Mouse (Mus musculus) heart, adult 2 months (tissue): Measurements from ENCODE around the gene Hacd2. TPM values are rescaled to one million over a fixed set of nuclear protein-coding genes. Genes with fewer than 3 reads are reported as not detected.

Experiments used
- DNase-seq, 2 experiments: peaks; one replicate each; pipeline ENCODE4 v3.0.0; 2021
- H3K27ac ChIP-seq: fragments of 200-600 bp; 2 replicates; pipeline ENCODE4 v1.8.1; 2022
- H3K27me3 ChIP-seq: fragments of 200-500 bp; 2 replicates; pipeline ENCODE4 v1.6.1; 2012; ENCODE audit warnings: mild to moderate bottlenecking, low read length, inconsistent platforms, mixed read lengths; ENCODE audit not compliant: control insufficient read depth, insufficient read depth
- H3K36me3 ChIP-seq: fragments of 200-500 bp; 2 replicates; pipeline ENCODE4 v1.6.1; 2012; ENCODE audit warnings: low read length, inconsistent platforms; ENCODE audit not compliant: control insufficient read depth, insufficient read depth
- H3K4me1 ChIP-seq: fragments of 200-500 bp; 2 replicates; pipeline ENCODE4 v1.6.1; 2011; ENCODE audit warnings: low read length; ENCODE audit not compliant: control insufficient read depth, insufficient read depth
- H3K4me3 ChIP-seq: fragments of 200-600 bp; 2 replicates; pipeline ENCODE4 v1.8.1; 2022
- H3K79me2 ChIP-seq: fragments of 200-500 bp; replicated peaks from 2 replicates; pipeline ENCODE4 v1.6.1; 2012; ENCODE audit warnings: mild to moderate bottlenecking, inconsistent platforms, low read length, moderate library complexity, mixed read lengths; ENCODE audit not compliant: control insufficient read depth, insufficient read depth
- H3K9ac ChIP-seq: fragments of 200-500 bp; 2 replicates; pipeline ENCODE4 v1.6.1; 2012; ENCODE audit warnings: low read depth, mild to moderate bottlenecking, control low read depth, inconsistent platforms, low read length, mixed read lengths
- CTCF ChIP-seq: fragments of 200-600 bp; IDR thresholded peaks from 2 replicates; pipeline ENCODE4 v1.8.1; 2022; ENCODE audit warnings: antibody characterized with exemption, mild to moderate bottlenecking, moderate library complexity
- EP300 ChIP-seq: fragments of 200-500 bp; IDR thresholded peaks from 2 replicates; pipeline ENCODE4 v1.6.1; 2011; ENCODE audit warnings: low read depth, low read length, control low read depth; ENCODE audit not compliant: insufficient read depth
- POLR2A ChIP-seq: fragments of 200-500 bp; IDR thresholded peaks from 2 replicates; pipeline ENCODE4 v1.6.1; 2011; ENCODE audit warnings: mild to moderate bottlenecking, low read depth, low read length, control low read depth; ENCODE audit not compliant: insufficient read depth
- WGBS: fragments of 180-500 bp; shearing (Covaris S2); methylation state at CpG from one replicate; pipeline ENCODE4 v1.1.7; 2018; 5-methylcytosine and 5-hydroxymethylcytosine counted together
- intact Hi-C: fragments of 180-260 bp; cut with DNase I; formaldehyde crosslinking; loops from one replicate; pipeline ENCODE4 v1.15.1; 2025
- polyA plus RNA-seq: library from polyadenylated mRNA; depleted of rRNA; stranded (reverse); fragments of >200 nt; gene quantifications from 2 replicates; pipeline ENCODE4 v1.2.3, GENCODE M21; 2012
- total RNA-seq, 2 experiments: library from RNA; stranded (reverse); gene quantifications; 2 replicates each; pipeline ENCODE4 v1.2.3; 2021

The Hacd2 gene
- total and polyA plus RNA-seq, 3 experiments: 7.2 to 13.2 (median 12.4) TPM

DNA sequence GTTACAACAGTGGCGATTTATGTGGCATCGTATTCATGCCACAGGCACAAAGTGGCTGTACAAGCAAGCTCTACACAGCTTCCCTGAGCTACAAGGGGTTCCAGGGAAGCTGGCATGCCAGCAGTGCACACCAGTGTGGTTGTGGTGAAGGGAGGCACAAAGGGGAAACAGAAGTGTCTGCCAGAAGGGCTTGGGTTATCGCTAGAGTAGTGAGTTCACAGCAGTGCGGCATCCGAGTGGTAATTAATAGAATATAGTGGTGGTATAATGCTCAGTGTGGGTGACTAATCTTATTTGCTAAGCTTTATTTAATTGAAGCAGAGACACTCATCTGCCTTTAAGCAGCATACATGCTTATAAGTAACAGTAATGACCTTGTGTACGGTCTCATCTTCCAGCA is 43.5 kb downstream of the Hacd2 start:
- H3K27me3 ChIP-seq: no peaks in the 10 kb centered on the region
- H3K36me3 ChIP-seq: no peaks in the 10 kb centered on the region
- 88% methylated on average over 6 of the region's 6 CpGs for WGBS
- no peak overlapping the region for H3K4me3 ChIP-seq
- no peak overlapping the region for H3K9ac ChIP-seq
- no peaks in the 10 kb centered on the region for H3K79me2 ChIP-seq
- intact Hi-C loops: loop anchor here (10.0 kb wide), 1 partner anchor 89 kb away; the partner anchor contains the start of gene Adcy5
- no peaks in the 10 kb centered on the region for H3K4me1 ChIP-seq
- DNase-seq: no peak
- H3K27ac ChIP-seq: no peak overlapping the region
- TF ChIP-seq CTCF: no peak
- TF ChIP-seq EP300: no peak
- no peak for TF ChIP-seq POLR2A

DNA sequence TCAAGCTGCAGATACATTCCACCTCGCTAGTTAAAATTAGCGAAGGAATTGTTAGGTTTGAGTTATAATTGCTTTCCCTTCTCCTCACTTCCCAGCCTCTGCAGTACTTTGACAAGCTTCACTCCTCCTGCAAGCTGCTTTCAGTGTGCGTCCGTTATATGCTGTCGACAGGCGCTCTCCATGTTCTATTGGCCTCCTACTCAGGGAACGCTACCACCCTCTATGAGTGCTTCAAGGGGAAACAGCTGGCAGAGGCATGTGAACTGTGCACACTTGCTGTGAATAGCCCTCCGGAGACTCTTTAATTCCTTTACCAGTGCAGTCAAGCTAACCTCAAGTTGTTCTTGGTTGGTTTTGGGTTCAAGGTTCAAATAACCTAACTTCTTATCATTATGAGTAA is 44.9 kb downstream of the Hacd2 start:
- H3K4me3 ChIP-seq: no peak overlapping the region
- no peaks in the 10 kb centered on the region for H3K27me3 ChIP-seq
- intact Hi-C loops: loop anchor here (10.0 kb wide), 1 partner anchor 88 kb away; the partner anchor contains the start of gene Adcy5
- no peak for DNase-seq
- H3K9ac ChIP-seq: no peak overlapping the region
- 59% methylated on average over 8 of the region's 8 CpGs for WGBS
- H3K27ac ChIP-seq: no peak overlapping the region
- H3K79me2 ChIP-seq: no peaks in the 10 kb centered on the region
- TF ChIP-seq POLR2A (no peak), EP300 (no peak), CTCF (no peak)
- no peaks in the 10 kb centered on the region for H3K4me1 ChIP-seq
- H3K36me3 ChIP-seq: no peaks in the 10 kb centered on the region

- H3K27ac ChIP-seq: no peak overlapping the region
- TF ChIP-seq CTCF (no peak), POLR2A (no peak), EP300 (no peak)
- intact Hi-C loops: loop anchor here (10.0 kb wide), 1 partner anchor 87 kb away; the partner anchor contains the start of gene Adcy5
These were observed 45.4 kb downstream of the Hacd2 start for GRCm38 (mm10) chr16:35067631-35068030.

GRCm38 (mm10) chr16:35068886-35069285 is 46.7 kb downstream of the Hacd2 start:
- H3K27ac ChIP-seq: no peak overlapping the region
- H3K36me3 ChIP-seq: no peaks in the 10 kb centered on the region
- 73% methylated on average over 4 of the region's 4 CpGs for WGBS
- intact Hi-C loops: loop anchor here (10.0 kb wide), 1 partner anchor 86 kb away; the partner anchor contains the start of gene Adcy5
- DNase-seq: no peak
- TF ChIP-seq CTCF: no peak
- TF ChIP-seq EP300: no peak
- TF ChIP-seq POLR2A: no peak
- no peak overlapping the region for H3K9ac ChIP-seq
- H3K4me1 ChIP-seq: no peaks in the 10 kb centered on the region
- no peaks in the 10 kb centered on the region for H3K27me3 ChIP-seq
- H3K79me2 ChIP-seq: no peaks in the 10 kb centered on the region
- no peak overlapping the region for H3K4me3 ChIP-seq

More at GRCm38 (mm10) chr16:35067631-35068030, 45.4 kb downstream of the Hacd2 start:
- WGBS: 90% methylated on average over 3 of the region's 3 CpGs
- Histone ChIP-seq H3K4me3 (no peak overlapping the region), H3K27me3 (no peaks in the 10 kb centered on the region), H3K79me2 (no peaks in the 10 kb centered on the region), H3K36me3 (no peaks in the 10 kb centered on the region), H3K9ac (no peak overlapping the region), H3K4me1 (no peaks in the 10 kb centered on the region)
- no peak for DNase-seq

DNA sequence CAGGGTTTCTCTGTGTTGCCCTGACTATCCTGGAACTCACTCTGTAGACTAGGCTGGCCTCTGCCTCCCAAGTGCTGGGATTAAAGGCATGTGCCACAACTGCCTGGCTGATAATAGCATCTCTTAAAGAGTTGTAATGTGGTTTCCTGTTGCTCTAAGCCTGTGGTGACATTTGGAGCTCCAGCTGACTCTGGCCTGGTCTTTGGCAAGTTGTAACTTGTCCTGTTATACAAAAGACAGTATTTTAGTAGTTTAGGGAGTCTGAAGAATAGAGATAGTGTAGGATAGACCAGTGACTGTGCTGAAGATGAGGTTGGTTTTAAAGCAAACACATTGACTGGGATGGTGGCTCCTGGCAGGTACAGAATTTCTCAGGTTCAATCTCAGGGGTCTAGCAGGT is 52.2 kb downstream of the Hacd2 start:
- intact Hi-C loops: no loop called here
- no peaks in the 10 kb centered on the region for H3K79me2 ChIP-seq
- H3K36me3 ChIP-seq: no peaks in the 10 kb centered on the region
- DNase-seq: no peak
- H3K27me3 ChIP-seq: no peaks in the 10 kb centered on the region
- H3K4me3 ChIP-seq: no peak overlapping the region
- TF ChIP-seq POLR2A (no peak), EP300 (no peak), CTCF (no peak)
- H3K27ac ChIP-seq: no peak overlapping the region
- no peak overlapping the region for H3K9ac ChIP-seq
- no peaks in the 10 kb centered on the region for H3K4me1 ChIP-seq

- no peak for DNase-seq
- Histone ChIP-seq H3K4me1 (no peaks in the 10 kb centered on the region), H3K79me2 (no peaks in the 10 kb centered on the region; the same call in 1 of the 2 replicates)
These were observed 53.4 kb downstream of the Hacd2 start for GRCm38 (mm10) chr16:35075643-35076042.

More at GRCm38 (mm10) chr16:35075643-35076042, 53.4 kb downstream of the Hacd2 start:
- Histone ChIP-seq H3K4me3 (no peak overlapping the region), H3K9ac (no peak overlapping the region), H3K27ac (no peak overlapping the region), H3K36me3 (no peaks in the 10 kb centered on the region), H3K27me3 (no peaks in the 10 kb centered on the region)
- 88% methylated on average over 3 of the region's 3 CpGs for WGBS
- no peak for TF ChIP-seq CTCF
- no peak for TF ChIP-seq POLR2A
- no peak for TF ChIP-seq EP300
- intact Hi-C loops: no loop called here
